Mouse (Mus musculus): Measurements from ENCODE around the gene Ears2.

GRCm38 (mm10) chr7:122015105-122015504 lies 52.0 kb downstream of the Ears2 start:
- peak; percentile 44; the same call in 1 of the 2 replicates for TF ChIP-seq CTCF (IDR thresholded peaks at IDR 0.05; ENCODE audit: low read depth)
- TF ChIP-seq EP300 (IDR thresholded peaks at IDR 0.05; ENCODE audit: low read depth) = no peak
